Mouse (Mus musculus) liver, embryonic 14.5 days (tissue): ENCODE results near the gene Stox1. TPM values are rescaled to one million over a fixed set of nuclear protein-coding genes. Genes with fewer than 3 reads are reported as not detected.
A peak's percentile ranks its signal among the peaks of the same experiment; 100 is the strongest.

Experiments
- ATAC-seq: fragments of 200-750 bp; cut with Nextera tagmentation; 2 replicates; pipeline ENCODE4 v1.8.0; 2017; ENCODE audit warnings: moderate number of reproducible peaks, mild to moderate bottlenecking, moderate library complexity; ENCODE audit not compliant: insufficient read depth
- DNase-seq, 3 experiments: peaks; one replicate each; pipeline ENCODE4 v3.0.0-alpha.2; 2012 to 2013; ENCODE audit warnings: low read depth in 3 of 3, low spot score in 3 of 3
- H3K27ac ChIP-seq: fragments of 300-500 bp; sonication (generic); 2 replicates; pipeline ENCODE4 v1.5.1; 2014; ENCODE audit warnings: moderate library complexity, mild to moderate bottlenecking, control low read depth, inconsistent platforms
- H3K27me3 ChIP-seq: fragments of 300-500 bp; sonication (generic); 2 replicates; pipeline ENCODE4 v1.6.1; 2014; ENCODE audit warnings: mild to moderate bottlenecking, low read length, moderate library complexity; ENCODE audit not compliant: control insufficient read depth, insufficient read depth
- H3K36me3 ChIP-seq: fragments of 300-500 bp; sonication (generic); replicated peaks from 2 replicates; pipeline ENCODE4 v1.6.1; 2014; ENCODE audit warnings: low read depth; ENCODE audit not compliant: control insufficient read depth, insufficient read depth
- H3K4me1 ChIP-seq, 2 experiments: fragments of 200-500 bp in 1 of 2; fragments of 300-500 bp in 1 of 2; sonication (generic) in 1 of 2; replicated peaks; 2 replicates each; pipeline ENCODE4 v1.6.1; 2012 to 2014; ENCODE audit warnings: antibody characterized with exemption in 1 of 2, inconsistent platforms in 1 of 2, low read length in 1 of 2; ENCODE audit not compliant: control insufficient read depth in 2 of 2, insufficient read depth in 2 of 2
- H3K4me2 ChIP-seq: fragments of 300-500 bp; sonication (generic); 2 replicates; pipeline ENCODE4 v1.6.1; 2014; ENCODE audit warnings: low read depth, mild to moderate bottlenecking, control low read depth, moderate library complexity
- H3K4me3 ChIP-seq, 2 experiments: fragments of 200-500 bp in 1 of 2; fragments of 300-500 bp in 1 of 2; sonication (generic) in 1 of 2; 2 replicates each; pipeline ENCODE4 v1.5.1; 2012 to 2014; ENCODE audit warnings: low read depth in 2 of 2, low read length in 2 of 2, mild to moderate bottlenecking in 2 of 2, control low read depth in 1 of 2, inconsistent platforms in 1 of 2, moderate library complexity in 1 of 2; ENCODE audit not compliant: insufficient read depth in 1 of 2
- H3K9ac ChIP-seq: fragments of 300-500 bp; sonication (generic); replicated peaks from 2 replicates; pipeline ENCODE4 v1.6.1; 2014; ENCODE audit warnings: mild to moderate bottlenecking, control low read depth, moderate library complexity
- H3K9me3 ChIP-seq: fragments of 300-500 bp; sonication (generic); 2 replicates; pipeline ENCODE4 v1.6.1; 2016; ENCODE audit warnings: low read length, mixed read lengths; ENCODE audit not compliant: control insufficient read depth
- CTCF ChIP-seq: IDR thresholded peaks from 2 replicates; pipeline ENCODE4 v1.5.1; 2016; ENCODE audit warnings: antibody characterized with exemption, low read depth, control low read depth
- EP300 ChIP-seq: IDR thresholded peaks from 2 replicates; pipeline ENCODE4 v1.6.1; 2016; ENCODE audit warnings: antibody characterized with exemption, low read depth
- WGBS: fragments of 180-500 bp; shearing (Covaris S2); extraction: QIAGEN DNeasy Blood & Tissue Kit; methylation state at CpG from one replicate; pipeline ENCODE4 v1.1.7; 2014; ENCODE audit not compliant: insufficient replicate concordance; 5-methylcytosine and 5-hydroxymethylcytosine counted together
- microRNA-seq: library from miRNA; unstranded; fragments of <30 nt; microRNA quantifications from one replicate; pipeline ENCODE4, GENCODE M21; 2016
- polyA plus RNA-seq, 2 experiments: library from polyadenylated mRNA; depleted of rRNA in 1 of 2; stranded (reverse) in 1 of 2; unstranded in 1 of 2; fragments of >200 nt; fragmentation: Nextera tagmentation in 1 of 2; extraction: Ambion mirVana in 1 of 2; gene quantifications; 2 replicates each; pipeline versions ENCODE4 v1.2.1 to v1.2.3; 2012 to 2014

Stox1 gene
- polyA plus RNA-seq, 2 experiments: 0.04 to 0.13 TPM

- no peaks in the 10 kb centered on the region for H3K36me3 ChIP-seq
- WGBS: 22% methylated on average over 3 of the region's 3 CpGs
- no peak for TF ChIP-seq CTCF
- no peak for TF ChIP-seq EP300
- peak overlapping the region; percentile 93 for H3K4me2 ChIP-seq
- H3K4me1 ChIP-seq: peaks cover 3 to 6% of the 10 kb centered on the region in 2 experiments
- H3K9ac ChIP-seq: peak overlapping the region; percentile 89
- no peak for DNase-seq
- ATAC-seq: no peak
- no peaks in the 10 kb centered on the region for H3K27me3 ChIP-seq
- H3K4me3 ChIP-seq: peak overlapping the region; percentile 86 to 98
- H3K27ac ChIP-seq: peak overlapping the region; percentile 67
- H3K9me3 ChIP-seq: no peaks in the 10 kb centered on the region
These were observed 74.0 kb downstream of the Stox1 start for GRCm38 (mm10) chr10:62651961-62652360.

DNA sequence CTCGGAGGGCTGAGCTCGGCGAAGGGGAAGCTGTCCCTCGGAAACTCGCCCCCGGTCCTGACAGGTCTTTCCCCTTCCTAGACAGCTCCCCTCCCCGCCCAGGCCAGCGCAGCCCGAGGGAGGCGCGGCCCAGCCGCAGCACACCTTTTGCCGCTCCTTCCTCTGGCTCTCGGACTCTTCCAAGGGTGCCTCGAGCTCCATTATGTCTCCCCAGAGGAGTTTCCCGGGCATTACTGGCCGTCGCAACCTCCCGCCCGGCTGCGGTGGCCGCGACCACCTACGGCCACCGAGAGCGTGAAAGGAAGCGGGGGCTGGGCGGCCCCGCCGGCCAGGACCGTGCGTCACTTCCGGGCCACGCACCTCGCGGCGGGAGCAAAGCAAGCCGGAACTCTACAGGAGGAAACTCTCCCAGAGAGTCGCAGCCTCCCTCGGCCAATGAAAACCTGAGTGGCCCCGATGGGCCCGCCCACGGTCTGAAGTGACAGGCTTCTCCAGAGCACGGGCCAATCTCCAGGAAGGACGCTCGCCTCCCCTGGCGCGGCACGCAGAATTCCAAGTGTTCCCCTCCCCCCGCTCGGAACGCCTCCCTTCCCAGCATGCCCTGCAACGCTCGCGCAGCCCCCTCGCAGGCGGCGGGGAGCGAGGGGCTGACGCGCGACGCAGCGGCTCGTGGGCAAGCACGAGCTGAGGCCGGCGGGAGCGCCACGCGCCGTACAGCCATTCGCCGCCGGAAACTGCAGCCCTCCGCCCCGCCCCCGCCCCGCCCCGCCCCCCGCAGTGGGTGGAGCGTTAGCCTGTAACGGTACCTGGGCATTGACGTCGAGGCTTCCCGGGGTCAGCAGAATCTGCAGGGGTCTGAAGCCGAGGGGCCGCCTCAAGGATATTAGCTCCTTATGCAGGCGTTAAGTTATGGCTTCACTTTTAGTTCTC lies 74.8 kb downstream of the Stox1 start, which contains the start of gene Ddx50:
Gene Ddx50, minus strand, starts transcription at position 338 of the 930 bp plus-strand sequence.
- Histone ChIP-seq H3K9ac (peak within 1 kb of the TSS; percentile 89), H3K36me3 (peaks cover 6% of the 10 kb centered on the region), H3K27ac (peak within 1 kb of the TSS; percentile 75), H3K4me3 (peak within 1 kb of the TSS; percentile 86 to 98), H3K4me2 (peak within 1 kb of the TSS; percentile 93), H3K9me3 (no peaks in the 10 kb centered on the region), H3K27me3 (no peaks in the 10 kb centered on the region), H3K4me1 (peaks cover 3 to 6% of the 10 kb centered on the region in 2 experiments)
- TF ChIP-seq EP300: no peak
- TF ChIP-seq CTCF: no peak
- DNase-seq: peak; percentile 94 to 95 (median 94)
- under 1% methylated on average over 82 of the region's 89 CpGs for WGBS
- ATAC-seq: peak; percentile 97

DNA sequence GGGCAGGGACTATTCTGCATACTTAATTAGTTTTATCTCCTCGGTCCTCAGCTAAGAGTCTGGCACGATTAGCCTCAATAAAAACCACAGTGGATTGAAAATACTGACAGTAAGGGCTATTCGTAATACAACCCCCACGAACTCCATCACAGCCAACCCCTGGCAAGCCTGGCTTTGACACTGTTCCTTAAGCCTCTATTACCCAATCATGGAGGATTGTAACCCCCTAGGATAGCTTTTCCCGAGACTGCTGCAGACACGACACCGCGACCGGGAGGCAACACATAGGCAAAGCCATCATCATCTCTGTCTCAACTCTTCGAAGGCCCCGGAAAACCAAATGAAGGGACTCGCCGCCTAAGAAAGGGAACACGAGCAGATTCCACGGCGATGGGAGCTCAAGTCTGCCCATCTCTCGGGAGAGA lies 75.6 kb downstream of the Stox1 start:
- TF ChIP-seq EP300 (no peak), CTCF (no peak)
- Histone ChIP-seq H3K36me3 (peaks cover 8% of the 10 kb centered on the region), H3K9me3 (no peaks in the 10 kb centered on the region), H3K4me2 (peak overlapping the region; percentile 93), H3K27me3 (no peaks in the 10 kb centered on the region), H3K4me1 (peaks cover 3 to 6% of the 10 kb centered on the region in 2 experiments), H3K9ac (peak overlapping the region; percentile 89), H3K4me3 (peak overlapping the region; percentile 86 to 98), H3K27ac (peak overlapping the region; percentile 75)
- ATAC-seq (no peak), DNase-seq (peak; percentile 9 to 30 (median 19))
- under 1% methylated on average over 17 of the region's 17 CpGs for WGBS

Small RNA genes lying within 50 kb of the gene (microRNA-seq; reads per million reads assigned to microRNA genes)
- not detected for gene Mir7215

Other genes starting within 250 kb of the Stox1 start
- 9.1 and 14.7 TPM in 2 replicates for gene Vps26a, start 239.3 kb downstream of the Stox1 start, polyA plus RNA-seq (2012; rRNA removed)
- 40.6 and 42.8 TPM in 2 replicates for gene Vps26a, start 239.3 kb downstream of the Stox1 start, polyA plus RNA-seq (2014; fragmentation: Nextera tagmentation; extraction: Ambion mirVana)
- 23.3 and 23.7 TPM in 2 replicates for gene Srgn, start 198.7 kb downstream of the Stox1 start, polyA plus RNA-seq (2012; rRNA removed)
- gene Srgn, start 198.7 kb downstream of the Stox1 start, polyA plus RNA-seq (2014; fragmentation: Nextera tagmentation; extraction: Ambion mirVana): 73.2 and 82.6 TPM in 2 replicates
- gene Kif1bp, start 147.7 kb downstream of the Stox1 start, polyA plus RNA-seq (2012; rRNA removed): 6.0 and 9.2 TPM in 2 replicates
- gene Kif1bp, start 147.7 kb downstream of the Stox1 start, polyA plus RNA-seq (2014; fragmentation: Nextera tagmentation; extraction: Ambion mirVana): 11.5 and 13.5 TPM in 2 replicates
- gene Ddx21, start 123.8 kb downstream of the Stox1 start, polyA plus RNA-seq (2012; rRNA removed): 17.7 and 31.5 TPM in 2 replicates
- gene Ddx21, start 123.8 kb downstream of the Stox1 start, polyA plus RNA-seq (2014; fragmentation: Nextera tagmentation; extraction: Ambion mirVana): 19.2 and 20.3 TPM in 2 replicates
- 9.9 and 22.7 TPM in 2 replicates for gene Ddx50, start 74.9 kb downstream of the Stox1 start, polyA plus RNA-seq (2012; rRNA removed)
- 36.7 and 41.0 TPM in 2 replicates for gene Ddx50, start 74.9 kb downstream of the Stox1 start, polyA plus RNA-seq (2014; fragmentation: Nextera tagmentation; extraction: Ambion mirVana)
- gene Ccar1, start 66.2 kb upstream of the Stox1 start, polyA plus RNA-seq (2012; rRNA removed): 18.7 and 26.0 TPM in 2 replicates
- 44.9 and 55.3 TPM in 2 replicates for gene Ccar1, start 66.2 kb upstream of the Stox1 start, polyA plus RNA-seq (2014; fragmentation: Nextera tagmentation; extraction: Ambion mirVana)
- 0.21 and 0.23 TPM in 2 replicates for gene Tet1, start 182.9 kb upstream of the Stox1 start, polyA plus RNA-seq (2012; rRNA removed)
- gene Tet1, start 182.9 kb upstream of the Stox1 start, polyA plus RNA-seq (2014; fragmentation: Nextera tagmentation; extraction: Ambion mirVana): 0.99 and 1.9 TPM in 2 replicates
- gene Slc25a16, start 194.5 kb upstream of the Stox1 start, polyA plus RNA-seq (2012; rRNA removed): 4.8 and 6.2 TPM in 2 replicates
- gene Slc25a16, start 194.5 kb upstream of the Stox1 start, polyA plus RNA-seq (2014; fragmentation: Nextera tagmentation; extraction: Ambion mirVana): 7.0 and 8.9 TPM in 2 replicates
- 23.1 and 30.2 TPM in 2 replicates for gene Dna2, start 220.9 kb upstream of the Stox1 start, polyA plus RNA-seq (2012; rRNA removed)
- gene Dna2, start 220.9 kb upstream of the Stox1 start, polyA plus RNA-seq (2014; fragmentation: Nextera tagmentation; extraction: Ambion mirVana): 27.8 and 30.5 TPM in 2 replicates